Mouse (Mus musculus) retina, postnatal 1 day (tissue): ENCODE measurements at regions not wholly inside any gene's neighbourhood (a gene's known extent, or its start where the extent isn't known, plus 50 kb on each side); places are given as distances from the start of the nearest gene placed in this dataset.
A peak's percentile ranks its signal among the peaks of the same experiment; 100 is the strongest.

Experiments
- DNase-seq: peaks from one replicate; pipeline ENCODE4 v3.0.0-alpha.2; 2012

- no peak for DNase-seq
These were observed 183.7 kb downstream of the Bcl2l11 start for GRCm38 (mm10) chr2:128309541-128310030.

- no peak for DNase-seq
These were observed 184.2 kb downstream of the Bcl2l11 start for GRCm38 (mm10) chr2:128310081-128310480.

- DNase-seq: peak; percentile 61
These were observed 186.3 kb downstream of the Bcl2l11 start for GRCm38 (mm10) chr2:128312084-128312594.

- peak; percentile 30 for DNase-seq
These were observed 187.1 kb downstream of the Bcl2l11 start for GRCm38 (mm10) chr2:128312659-128313581.

- no peak for DNase-seq
These were observed 187.7 kb downstream of the Bcl2l11 start for GRCm38 (mm10) chr2:128313582-128313918.

GRCm38 (mm10) chr2:128313948-128314347 lies 188.1 kb downstream of the Bcl2l11 start:
- DNase-seq: no peak

GRCm38 (mm10) chr2:128316516-128316915 lies 190.7 kb downstream of the Bcl2l11 start:
- no peak for DNase-seq

GRCm38 (mm10) chr2:128318266-128318665 lies 192.4 kb downstream of the Bcl2l11 start:
- no peak for DNase-seq

GRCm38 (mm10) chr2:128318956-128319355 lies 193.1 kb downstream of the Bcl2l11 start:
- no peak for DNase-seq

- DNase-seq: no peak
These were observed 195.6 kb downstream of the Bcl2l11 start for GRCm38 (mm10) chr2:128321475-128321874.

GRCm38 (mm10) chr2:128324256-128325096 lies 198.6 kb downstream of the Bcl2l11 start:
- peak; percentile 67 for DNase-seq

- no peak for DNase-seq
These were observed 199.2 kb downstream of the Bcl2l11 start for GRCm38 (mm10) chr2:128325097-128325421.

GRCm38 (mm10) chr2:128325456-128325855 lies 199.6 kb downstream of the Bcl2l11 start:
- DNase-seq: no peak

GRCm38 (mm10) chr2:128330833-128331232 lies 205.0 kb downstream of the Bcl2l11 start:
- no peak for DNase-seq

- peak; percentile 59 for DNase-seq
These were observed 205.4 kb downstream of the Bcl2l11 start for GRCm38 (mm10) chr2:128331275-128331674.

- no peak for DNase-seq
These were observed 205.8 kb downstream of the Bcl2l11 start for GRCm38 (mm10) chr2:128331681-128332080.

GRCm38 (mm10) chr2:128333401-128334142 lies 207.7 kb downstream of the Bcl2l11 start:
- no peak for DNase-seq

GRCm38 (mm10) chr2:128334143-128334470 lies 208.3 kb downstream of the Bcl2l11 start:
- DNase-seq: no peak

- no peak for DNase-seq
These were observed 209.1 kb downstream of the Bcl2l11 start for GRCm38 (mm10) chr2:128334757-128335500.

- no peak for DNase-seq
These were observed 211.4 kb downstream of the Bcl2l11 start for GRCm38 (mm10) chr2:128337192-128337591.

- DNase-seq: no peak
These were observed 212.0 kb downstream of the Bcl2l11 start for GRCm38 (mm10) chr2:128337791-128338190.

- no peak for DNase-seq
These were observed 212.6 kb downstream of the Bcl2l11 start for GRCm38 (mm10) chr2:128338474-128338873.
